Mouse (Mus musculus) layer of hippocampus, adult 9-11 months (tissue): Measurements from ENCODE around the gene Ogdhl.

Experiments used
- DNase-seq: peaks from one replicate; pipeline ENCODE4 v3.0.0; 2022

The Ogdhl gene

GRCm38 (mm10) chr14:32380099-32380480 is 58.3 kb downstream of the Ogdhl start:
- no peak for DNase-seq

- no peak for DNase-seq
These were observed 59.2 kb downstream of the Ogdhl start for GRCm38 (mm10) chr14:32381066-32381465.

GRCm38 (mm10) chr14:32381619-32382018 is 59.8 kb downstream of the Ogdhl start:
- no peak for DNase-seq

- DNase-seq, result no peak
These were observed 66.4 kb downstream of the Ogdhl start, which contains the start of gene 1700024G13Rik for GRCm38 (mm10) chr14:32388196-32388595. 1700024G13Rik (minus strand) TSS chr14:32388391.
